Mouse (Mus musculus) embryo, embryonic 10 days (tissue): ENCODE data around the gene Asb5.
A peak's percentile ranks its signal among the peaks of the same experiment; 100 is the strongest.
"Not testable (repeated sequence)": the region's sequence is repeated elsewhere in the genome, so short reads cannot be mapped to it uniquely, and the experiment has no call there.

Experiments used
- DNase-seq: peaks from one replicate; pipeline ENCODE4 v3.0.0-alpha.2; 2015; ENCODE audit warnings: low spot score

Asb5 gene

DNA sequence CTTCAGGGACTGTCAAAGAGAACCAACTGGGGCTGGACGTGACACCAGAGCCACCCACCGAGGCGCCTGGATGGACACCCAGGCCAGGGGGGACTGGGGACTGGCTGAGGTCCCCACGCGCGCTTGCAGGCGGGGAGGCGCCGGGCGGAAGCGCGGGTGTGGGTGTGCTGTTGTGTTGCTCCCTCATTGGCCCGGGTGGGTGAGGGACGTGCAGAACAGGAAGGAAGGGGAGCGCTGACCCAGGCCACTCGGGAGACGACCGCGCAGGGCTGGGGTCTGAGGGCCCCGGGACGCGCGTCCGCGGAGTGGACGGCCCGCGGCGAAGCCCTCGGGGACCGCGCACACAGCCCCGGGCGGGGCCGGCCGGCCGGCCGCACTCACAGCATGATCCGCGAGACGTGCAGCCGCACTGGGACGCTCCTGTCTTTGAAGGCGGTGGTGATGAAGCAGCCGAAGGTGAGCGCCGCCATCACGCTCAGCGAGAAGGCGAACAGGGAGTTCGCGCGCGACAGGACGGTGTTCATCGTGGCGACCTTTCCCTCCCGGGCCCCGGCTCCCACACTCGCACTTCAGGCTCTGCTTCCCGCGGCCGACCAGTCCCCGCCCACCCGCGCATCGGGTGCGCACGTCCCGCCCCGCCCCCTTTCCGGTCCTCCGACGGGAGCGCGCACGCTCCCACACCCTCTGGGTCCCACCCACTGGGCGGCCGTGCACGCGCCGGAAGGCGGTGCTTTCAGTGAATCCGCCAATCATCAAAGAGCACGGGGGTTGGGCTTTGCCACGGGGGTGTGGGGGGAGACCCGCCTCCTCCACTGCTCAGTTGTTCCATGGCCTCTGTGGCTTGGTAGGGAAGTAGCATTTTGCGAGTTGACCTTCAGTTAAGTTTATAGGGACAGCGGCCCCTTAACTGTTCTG lies at the start of gene Asb5, which contains the start of gene Spcs3:
Gene Asb5 (plus strand): TSS at position 199 of the 915 bp plus-strand sequence.
Gene Spcs3 (minus strand): TSS at position 617 of the 915 bp plus-strand sequence.
- peak; percentile 93 for DNase-seq

DNA sequence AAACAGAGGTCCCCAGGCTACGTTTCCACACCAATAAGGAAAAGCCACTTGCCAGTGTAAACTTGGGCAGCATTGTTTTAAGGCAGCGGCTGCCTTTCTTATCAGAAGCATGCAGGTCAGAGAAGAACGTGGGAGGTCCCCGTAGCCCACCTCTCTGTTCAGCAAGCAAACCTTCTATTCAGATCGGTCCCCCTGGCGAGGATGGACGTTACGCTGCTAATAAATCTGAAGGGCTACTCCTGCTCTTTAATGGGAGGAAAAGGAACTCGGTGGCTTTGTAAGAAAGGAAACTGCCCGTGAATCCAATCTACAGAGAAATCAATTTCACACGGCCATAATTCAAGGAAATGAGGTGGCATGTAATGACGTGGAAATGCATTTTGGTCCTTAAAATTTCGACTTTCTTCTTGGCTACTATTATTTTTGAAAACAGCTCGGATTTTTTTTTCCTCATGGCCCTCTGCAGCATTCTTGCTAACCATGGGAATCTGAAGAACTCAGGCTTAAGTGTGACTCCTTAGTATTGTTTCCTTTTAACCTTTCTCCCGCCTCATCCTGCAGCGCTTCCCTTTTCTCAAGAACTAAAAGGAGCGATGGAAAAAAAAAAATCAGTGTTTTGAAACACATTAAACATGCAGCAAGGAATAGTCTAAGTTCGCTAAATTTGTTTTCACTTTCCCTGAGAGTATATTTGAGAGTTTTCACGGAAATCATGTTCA lies 42.7 kb upstream of the Asb5 start:
- DNase-seq, result peak; percentile 46

DNA sequence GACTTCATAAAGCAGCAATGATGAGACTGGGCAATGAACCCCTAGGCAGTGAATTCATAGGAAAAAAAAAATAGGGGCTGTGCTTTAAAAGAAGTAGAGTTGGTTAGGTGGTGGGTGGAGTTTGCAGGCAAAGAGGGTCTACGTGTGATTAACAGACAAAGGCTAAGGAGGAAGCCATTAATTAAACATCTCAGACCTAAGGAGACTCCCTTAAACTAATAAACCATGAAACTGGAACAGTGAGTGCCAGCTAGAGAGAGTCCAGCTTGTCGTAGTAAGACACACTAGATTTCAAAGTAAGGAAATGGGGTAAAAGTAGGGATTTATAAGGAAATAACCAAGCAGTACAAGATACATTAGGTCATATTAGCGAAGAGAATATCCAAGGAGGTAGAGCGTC lies 40.9 kb upstream of the Asb5 start:
- DNase-seq, result no peak

DNA sequence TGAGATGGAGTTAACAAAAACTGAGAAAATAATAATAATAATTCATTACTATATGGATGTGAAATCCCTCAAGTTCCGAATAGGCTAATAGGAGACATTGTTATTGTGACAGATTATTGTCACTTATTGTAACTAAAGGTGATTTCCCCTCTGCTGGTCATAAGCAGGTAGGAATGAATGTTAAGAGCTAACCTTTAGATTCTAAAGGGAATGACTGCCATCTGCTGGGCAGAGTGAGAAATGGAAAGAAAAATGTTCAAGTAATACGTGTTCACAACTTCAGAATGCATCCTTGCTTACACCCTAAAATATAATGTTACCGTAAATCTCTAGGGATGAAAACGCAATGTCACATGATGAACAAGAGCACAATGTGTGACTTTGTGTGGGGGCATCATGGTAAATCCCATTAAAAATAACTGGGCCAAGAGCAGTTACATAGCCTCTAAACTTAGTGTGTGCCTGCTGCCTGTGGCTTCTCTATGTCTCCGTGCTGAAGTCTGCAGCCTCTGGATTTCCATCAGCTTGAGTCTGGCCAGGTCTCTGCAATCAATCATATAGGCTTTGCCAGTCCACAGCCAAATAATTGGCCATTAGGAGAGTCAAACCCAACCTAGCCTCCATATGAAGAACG lies 38.2 kb upstream of the Asb5 start:
- peak; percentile 87 for DNase-seq

DNA sequence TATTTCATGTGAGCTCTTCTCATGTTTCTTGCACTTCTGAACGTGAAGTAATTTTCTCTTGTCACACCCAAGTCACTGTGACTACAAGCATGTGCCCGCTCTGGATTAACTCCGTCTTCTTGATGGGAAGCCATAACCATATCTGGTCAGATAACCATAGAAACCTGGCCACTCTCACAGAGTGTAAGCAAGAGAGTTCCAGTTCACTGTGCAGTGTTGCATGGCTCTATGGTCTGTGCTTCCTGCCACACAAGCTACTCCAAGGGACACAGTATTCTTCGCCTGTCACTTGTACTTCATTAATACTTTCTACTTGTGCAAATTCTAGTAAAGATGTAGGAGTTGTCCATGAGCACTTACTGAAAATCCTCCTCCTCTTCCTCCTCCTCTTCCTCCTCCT lies 37.4 kb upstream of the Asb5 start:
- DNase-seq, result no peak

DNA sequence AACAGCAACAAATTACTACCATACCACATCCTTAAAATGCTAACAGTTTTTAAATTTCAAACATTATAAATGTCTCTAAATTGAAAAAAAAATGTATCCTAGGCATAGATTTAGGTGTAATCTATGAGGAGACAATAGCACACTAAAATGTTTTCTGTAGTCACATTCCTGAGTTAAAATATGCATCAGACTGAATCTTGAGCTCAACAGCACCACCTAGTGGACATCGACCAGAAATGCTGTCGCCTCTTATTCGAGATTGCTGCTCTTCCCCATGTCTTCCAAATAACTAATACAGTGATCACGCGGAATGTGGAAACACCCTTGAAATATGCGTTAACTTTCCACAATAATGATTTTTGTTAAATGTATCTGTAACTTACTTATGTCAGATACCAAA lies 36.3 kb upstream of the Asb5 start:
- peak; percentile 90 for DNase-seq

DNA sequence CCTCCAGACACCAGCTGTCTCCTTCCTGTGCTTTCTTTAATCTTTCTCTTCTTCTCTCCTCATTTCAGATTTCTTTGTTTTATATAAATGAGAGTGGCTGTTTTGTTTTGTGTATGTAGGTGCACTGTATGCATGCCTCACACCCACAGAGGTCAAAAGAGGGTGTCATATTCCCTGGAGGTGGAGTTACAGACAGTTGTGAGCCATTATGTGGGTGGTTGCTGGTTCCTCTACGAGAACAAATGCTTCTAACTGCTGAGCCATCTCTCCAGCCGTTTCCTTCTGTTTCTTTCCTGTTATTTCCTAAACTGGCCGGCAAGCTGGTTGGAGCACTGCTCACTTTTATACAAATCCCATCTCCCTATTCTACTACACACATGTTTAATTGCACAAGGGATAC lies 35.5 kb upstream of the Asb5 start:
- no peak for DNase-seq

DNA sequence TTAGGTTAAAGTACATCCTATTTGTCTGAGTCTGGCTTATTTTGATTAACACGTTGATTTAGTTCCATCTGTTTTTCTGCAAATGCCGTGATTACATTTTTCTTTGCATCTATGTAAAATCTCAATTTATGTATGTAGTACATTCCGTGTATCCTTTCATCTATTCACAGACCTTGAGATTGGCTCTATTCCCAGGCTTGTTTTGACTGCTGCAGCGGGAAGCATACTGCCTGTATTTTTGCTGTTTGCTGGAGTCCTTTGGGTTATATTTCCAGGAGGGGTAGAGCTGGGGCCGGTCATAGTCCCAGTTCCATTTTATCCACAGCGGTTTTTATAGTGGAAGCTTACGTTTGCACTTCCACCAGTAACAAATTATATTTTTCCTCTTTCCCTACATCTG lies 26.3 kb upstream of the Asb5 start:
- DNase-seq, result no peak

DNA sequence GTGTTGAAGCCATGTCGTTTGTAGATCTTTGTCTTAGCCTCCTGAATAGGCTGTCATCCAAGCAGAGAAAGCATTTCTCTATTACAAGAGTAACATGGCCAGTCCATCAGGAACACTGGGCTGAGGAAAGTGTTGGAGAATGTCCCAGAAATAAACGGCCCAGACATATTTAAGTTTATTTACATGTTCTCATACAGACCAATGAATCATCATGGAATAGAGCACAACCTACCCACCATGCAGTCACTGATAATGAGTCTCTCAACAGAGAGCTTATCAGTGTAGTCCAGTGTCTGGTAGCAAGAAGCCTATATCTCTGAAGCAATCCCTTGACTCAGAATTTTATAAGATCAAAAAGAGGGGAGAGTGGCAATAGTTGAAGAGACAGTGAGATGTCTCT lies 24.3 kb upstream of the Asb5 start:
- no peak for DNase-seq

DNA sequence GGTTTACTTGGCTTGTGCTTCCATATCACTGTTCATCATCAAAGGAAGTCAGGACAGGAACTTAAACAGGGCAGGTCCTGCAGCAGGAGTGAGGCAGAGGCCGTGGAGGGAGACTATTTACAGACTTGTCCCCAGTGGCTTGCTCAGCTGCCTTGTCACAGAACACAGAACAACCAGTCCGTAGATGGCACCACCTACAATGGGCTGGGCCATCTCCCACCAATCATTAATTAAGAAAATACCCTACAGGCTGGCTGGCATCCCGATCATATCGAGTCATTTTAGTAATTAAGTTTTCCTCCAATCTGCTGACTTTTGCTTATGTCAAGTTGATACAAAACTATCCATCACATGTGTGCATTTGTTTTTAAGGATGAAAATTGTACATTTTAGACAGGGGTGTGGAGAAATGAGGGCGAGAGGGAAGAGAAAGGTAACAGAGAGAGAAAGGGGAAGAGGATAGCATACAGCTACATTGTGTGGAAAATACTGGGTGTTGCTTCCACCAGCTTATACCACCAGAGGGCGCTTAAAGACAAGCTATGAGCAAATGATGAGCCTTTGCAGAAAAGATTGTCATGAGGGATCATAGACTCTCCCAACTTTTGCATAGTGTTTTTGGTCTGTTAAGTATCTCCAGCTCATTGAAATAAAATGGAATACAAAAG lies 21.8 kb upstream of the Asb5 start:
- peak; percentile 83 for DNase-seq

DNA sequence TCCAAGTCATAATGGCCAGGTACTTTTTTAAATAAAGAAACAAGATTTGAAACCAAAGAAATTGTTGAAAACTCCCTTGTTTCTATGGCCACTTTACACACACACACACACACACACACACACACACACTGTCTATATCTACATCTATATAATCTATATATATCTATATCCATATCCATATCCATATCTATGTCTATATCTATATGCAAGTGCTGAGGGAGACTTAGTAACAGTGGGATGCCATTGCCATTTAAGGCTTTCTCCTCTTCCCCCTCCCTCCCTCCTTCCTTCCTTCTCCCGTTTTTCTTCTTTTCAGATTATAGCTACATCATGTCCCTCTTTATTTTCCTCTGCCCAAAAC lies 21.3 kb upstream of the Asb5 start:
- DNase-seq, result no peak

DNA sequence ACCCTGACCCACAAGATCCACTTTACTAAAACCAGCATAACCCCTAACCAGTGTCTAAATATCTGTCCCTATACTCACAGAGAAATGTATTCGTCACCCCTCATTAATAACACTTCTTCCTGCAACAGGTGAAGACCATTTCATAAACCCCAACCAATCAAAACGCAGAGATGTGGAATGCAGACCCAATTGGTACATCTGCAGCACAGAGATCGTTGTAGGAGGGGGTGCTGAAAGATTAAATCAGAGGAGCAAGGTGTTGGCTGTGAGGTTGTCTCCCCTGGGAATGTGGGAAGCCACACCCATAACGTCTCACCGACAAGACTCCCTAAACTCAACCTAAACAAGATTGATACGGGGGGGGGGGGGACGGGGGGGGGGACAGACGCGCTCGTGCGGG lies 20.6 kb upstream of the Asb5 start:
- DNase-seq, result no peak

DNA sequence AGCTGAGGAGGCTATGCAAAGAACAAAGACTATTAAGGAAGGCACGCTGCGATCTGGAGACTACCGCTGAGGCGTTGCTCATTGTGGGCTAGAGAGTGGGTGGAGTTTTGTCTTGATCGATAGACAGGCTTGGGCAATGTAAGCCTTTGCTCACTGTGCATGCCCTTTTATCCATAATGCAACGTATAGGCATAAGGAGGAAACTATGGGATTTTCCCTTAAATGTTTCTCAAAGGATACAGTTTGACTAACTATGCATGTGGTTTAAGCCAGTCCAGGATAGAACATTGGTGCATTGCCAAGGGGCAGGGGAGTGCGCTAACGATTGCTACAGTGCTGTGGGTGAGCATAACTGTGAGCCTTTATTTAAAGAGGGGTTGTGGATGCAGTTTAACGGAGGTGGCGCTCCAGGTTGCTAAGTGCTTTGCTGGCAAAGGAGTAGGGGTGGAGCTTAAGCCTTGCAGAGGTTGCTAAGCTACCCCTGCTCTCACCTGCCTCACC lies 20.1 kb upstream of the Asb5 start:
- peak; percentile 63 for DNase-seq

DNA sequence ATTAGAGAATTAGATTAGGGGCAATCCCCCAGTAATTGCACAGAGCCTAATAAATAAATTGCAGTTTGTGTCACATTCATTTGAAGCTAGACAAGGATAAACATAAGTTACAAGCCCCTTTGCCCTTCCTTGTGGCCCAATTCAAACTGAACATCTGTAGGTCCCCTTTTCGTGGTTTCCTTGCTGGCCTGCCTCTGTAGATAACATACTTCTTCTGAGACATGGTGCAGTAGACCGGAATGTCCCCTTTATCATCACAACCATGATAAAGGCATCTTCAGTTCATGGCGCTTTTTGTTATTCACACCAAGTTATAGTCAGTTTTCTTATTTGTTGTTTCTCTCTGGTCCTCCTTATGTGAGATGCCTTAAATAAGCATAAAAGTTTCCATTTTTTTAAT lies 17.6 kb upstream of the Asb5 start:
- no peak for DNase-seq

DNA sequence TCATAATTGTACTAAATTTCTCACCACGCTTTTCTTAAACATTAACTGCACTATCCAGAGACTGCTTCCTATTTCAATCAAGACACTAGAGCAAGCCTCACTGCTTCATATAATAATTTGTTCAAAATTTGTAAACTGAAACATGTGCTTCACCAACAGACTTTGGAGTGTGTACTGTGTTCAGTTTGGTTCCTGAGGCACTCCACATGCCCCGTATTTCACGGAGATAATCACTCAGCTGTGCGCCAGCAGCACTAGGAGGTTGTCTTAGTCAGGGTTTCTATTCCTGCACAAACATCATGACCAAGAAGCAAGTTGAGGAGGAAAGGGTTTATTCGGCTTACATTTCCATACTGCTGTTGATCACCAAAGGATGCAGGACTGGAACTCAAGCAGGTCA lies 17.2 kb upstream of the Asb5 start:
- DNase-seq, result not testable (repeated sequence)

DNA sequence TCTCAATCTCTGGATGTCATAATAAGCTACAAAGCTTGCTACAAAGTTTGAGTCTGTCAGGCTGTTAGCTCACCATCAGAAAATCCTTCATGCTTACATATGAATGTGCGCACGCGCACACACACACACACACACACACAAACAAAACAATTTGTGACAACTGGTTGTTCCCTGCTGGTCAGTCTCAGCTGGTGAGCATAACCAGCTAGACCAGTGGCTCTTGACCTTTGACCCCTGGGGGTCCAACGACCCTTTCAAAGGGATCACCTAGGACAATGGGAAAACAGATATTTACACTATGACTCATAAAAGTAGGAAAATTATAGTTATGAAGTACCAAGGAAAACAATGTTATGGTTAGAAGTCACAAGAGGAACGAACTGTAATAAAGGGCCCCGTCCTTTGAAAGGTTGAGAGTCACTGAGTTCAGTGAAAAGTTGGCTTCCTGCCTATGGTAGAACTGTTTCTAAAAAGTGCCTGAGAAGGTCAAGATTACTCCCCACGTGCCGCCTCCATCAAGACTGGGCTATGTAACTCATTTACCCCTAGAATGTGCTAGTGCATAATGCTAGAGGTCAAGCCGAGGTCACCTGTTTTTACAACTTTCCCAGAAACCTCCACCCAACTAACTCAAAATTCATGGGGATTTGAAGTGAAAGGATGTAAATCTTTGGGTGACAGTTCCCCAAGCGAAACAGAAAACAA lies 10.5 kb upstream of the Asb5 start:
- peak; percentile 13 for DNase-seq

DNA sequence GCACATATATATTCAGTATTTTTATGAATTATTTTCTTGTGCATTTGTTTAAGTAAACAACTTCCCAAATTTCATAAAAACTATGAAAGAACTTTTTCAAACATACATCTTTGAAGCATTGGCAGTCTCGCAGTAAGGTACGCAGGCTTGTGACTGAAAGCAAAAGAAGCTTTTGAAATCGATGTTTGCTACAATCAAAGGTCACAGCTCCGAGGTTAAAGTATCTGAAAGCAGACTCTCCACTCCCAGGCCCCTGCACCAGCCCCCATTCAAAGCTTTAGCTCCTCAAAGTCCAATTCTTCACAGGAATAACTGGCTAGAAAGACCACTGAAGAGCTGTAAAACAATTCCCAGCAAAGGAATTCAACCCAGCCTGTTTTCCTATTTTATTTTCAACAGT lies 8.9 kb upstream of the Asb5 start:
- no peak for DNase-seq

DNA sequence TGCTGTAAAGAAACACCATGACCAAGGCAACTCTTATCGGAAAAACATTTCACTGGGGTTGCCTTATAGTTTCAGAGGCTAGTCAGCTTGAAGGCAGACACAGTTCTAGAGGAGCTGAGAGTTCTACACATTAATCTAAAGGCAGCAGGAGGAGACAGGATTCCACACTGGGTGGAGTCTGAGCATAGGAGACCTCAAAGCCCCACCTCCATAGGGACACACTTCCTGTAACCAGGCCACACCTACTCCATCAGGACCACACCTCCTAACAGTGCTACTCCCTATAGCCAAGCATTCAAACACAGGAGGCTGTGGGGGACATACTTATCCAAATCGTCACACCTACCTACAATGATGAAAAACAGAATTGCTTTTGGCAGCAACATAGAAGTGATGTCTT lies 3.8 kb upstream of the Asb5 start:
- no peak for DNase-seq

DNA sequence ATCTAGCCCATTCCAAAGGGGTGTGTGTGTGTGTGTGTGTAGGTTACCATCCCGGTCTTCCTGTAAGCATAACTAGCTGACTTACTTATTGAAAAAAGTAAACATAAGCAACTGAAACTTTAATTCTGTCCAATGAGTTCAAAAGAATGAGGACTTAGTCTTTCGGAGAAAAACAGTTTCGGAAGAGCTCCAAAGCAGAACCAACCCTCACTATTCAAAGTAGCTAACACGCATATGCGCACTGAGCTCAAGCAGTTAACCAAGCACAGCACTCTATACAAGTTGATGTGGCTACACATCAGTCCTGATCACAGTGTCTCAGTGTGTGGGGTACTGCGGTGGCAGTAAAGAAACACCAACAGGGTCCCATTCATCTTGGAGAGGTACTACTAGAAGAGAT lies 2.7 kb upstream of the Asb5 start:
- no peak for DNase-seq

DNA sequence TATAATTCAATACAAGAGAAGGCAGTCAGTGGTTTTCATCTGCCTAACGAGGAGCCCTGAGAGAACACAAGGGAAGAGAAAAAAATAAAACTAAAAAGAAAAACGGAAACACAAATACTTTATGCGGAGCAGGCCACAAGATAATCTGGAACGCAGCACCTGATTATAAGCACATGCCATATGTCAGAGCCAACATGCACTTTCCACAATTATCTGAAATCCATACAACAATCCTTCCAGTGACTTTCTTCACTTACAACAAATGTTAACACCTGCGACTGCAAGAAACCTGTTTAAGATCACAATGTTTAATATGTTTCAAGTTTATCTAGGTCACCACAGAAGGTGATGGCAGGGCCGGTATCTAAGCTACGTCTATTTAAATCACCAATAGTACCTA lies 809 bp upstream of the Asb5 start:
- DNase-seq, result no peak

DNA sequence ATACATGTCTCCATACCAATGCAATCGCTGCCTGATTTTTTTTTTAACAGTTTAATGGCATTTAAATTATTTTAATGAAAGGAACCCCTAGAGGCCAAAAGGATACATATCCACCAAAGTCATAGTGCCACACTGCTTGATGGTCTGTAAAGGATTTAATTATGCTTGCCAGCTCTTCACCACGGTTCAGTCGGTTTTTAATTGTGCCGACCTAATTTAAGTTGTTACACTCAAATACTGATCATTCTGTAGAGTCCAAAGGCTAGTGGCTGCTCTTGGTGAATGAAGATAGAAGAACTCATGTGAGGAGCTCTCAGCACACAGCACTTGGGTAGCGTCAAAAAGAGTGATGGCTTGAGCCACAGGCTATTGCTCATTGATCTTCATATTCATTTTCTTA lies 5.8 kb downstream of the Asb5 start:
- no peak for DNase-seq

DNA sequence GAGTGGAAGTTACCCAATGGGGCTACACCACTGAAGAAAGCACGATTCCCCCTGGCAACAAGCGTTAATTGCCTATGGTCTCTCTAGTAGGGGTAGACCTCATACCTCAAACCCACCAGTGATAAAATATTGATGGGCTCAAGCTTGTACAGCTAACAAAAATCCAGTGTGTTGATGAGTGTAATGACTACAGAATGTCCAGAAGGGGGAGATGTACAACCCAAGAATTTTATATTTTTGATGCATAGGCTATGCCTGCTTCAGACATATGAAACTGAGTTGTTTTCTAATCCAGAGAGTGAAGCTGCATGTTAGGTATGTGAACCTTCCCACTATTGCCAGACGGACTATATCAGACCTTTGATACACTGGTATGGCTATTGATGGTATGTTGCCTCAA lies 7.9 kb downstream of the Asb5 start:
- no peak for DNase-seq
